Mouse (Mus musculus): ENCODE measurements around the gene Bhlhe40. TPM values are rescaled to one million over a fixed set of nuclear protein-coding genes. Genes with fewer than 3 reads are reported as not detected.

Bhlhe40 gene
- polyA plus RNA-seq, 1 experiment from 2014 or later, result 2.8 TPM

DNA sequence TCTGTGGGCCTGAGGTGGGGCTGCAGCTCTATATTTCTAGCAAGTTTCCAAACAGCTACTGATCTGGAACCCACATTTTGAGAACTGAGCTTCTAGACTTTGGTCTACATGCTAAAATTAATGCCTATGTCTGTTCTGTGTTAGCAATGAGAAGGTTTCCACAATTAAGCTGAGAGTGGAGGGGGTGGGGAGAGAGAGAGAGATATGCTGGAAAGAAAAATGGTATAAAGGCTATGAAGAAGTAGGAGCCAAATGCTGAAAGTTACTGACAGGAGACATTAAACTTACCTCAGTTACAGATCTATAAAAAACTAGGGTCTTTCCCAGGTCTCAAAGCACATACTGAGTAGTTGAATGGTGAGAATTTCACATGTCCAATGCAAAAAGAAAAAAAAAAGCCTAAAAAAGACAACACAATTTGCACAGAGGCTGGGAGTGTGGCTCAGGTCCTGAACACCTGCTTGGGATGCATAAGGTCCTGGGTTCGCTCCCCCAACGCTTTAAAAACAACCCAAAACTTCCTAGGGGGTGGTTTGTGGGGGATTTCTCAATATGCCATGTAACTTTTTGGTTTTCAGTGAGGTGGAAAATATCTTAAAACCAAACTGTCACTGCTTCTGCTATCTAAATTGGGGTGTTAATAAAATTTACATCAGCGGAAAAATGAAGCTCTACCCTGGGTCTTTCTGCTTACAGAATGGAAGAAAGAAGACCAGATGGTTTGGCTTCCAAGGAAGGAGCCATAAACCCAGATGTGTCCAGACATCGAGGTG, 50.9 kb downstream of the Bhlhe40 start:
- H3K27ac ChIP-seq (replicated peaks), result no peak overlapping the region
- no peaks in the 10 kb centered on the region for H3K9me3 ChIP-seq
- WGBS, result 86% methylated on average over 4 of the region's 4 CpGs
- H3K4me1 ChIP-seq, result peaks cover 10% of the 10 kb centered on the region
- peaks cover 17% of the 10 kb centered on the region; the same call in 1 of the 2 replicates for H3K27me3 ChIP-seq
- ATAC-seq (ENCODE audit: low FRiP score, low read depth), result no peak
- H3K4me3 ChIP-seq, result no peak overlapping the region
- no peak overlapping the region for H3K4me2 ChIP-seq (replicated peaks)
- no peak overlapping the region for H3K9ac ChIP-seq (replicated peaks)
- no peaks in the 10 kb centered on the region for H3K36me3 ChIP-seq

DNA sequence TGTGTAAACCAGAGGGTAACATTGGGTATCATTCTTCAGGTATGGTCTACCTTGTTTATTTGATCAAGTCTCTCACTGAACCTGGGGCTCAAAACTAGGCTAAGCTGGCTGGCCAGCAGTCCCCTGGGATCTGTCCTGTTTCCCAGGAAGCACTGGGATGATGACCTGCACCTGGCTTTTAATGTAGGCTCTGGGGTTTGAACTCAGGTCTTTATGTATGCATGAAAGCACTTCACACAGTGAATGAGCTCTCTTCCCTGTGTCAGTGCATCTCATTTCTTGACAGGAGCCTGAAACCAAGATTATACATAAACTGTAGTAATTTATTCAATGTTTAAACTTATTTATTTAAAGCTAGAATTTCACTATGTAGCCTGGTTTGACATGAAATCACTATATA, 51.7 kb downstream of the Bhlhe40 start:
- ATAC-seq (ENCODE audit: low FRiP score, low read depth), result no peak
- Histone ChIP-seq H3K4me2 (replicated peaks) (no peak overlapping the region), H3K36me3 (no peaks in the 10 kb centered on the region), H3K4me1 (peaks cover 10% of the 10 kb centered on the region), H3K9ac (replicated peaks) (no peak overlapping the region), H3K9me3 (no peaks in the 10 kb centered on the region), H3K27ac (replicated peaks) (no peak overlapping the region), H3K27me3 (peaks cover 17% of the 10 kb centered on the region; the same call in 1 of the 2 replicates), H3K4me3 (no peak overlapping the region)

DNA sequence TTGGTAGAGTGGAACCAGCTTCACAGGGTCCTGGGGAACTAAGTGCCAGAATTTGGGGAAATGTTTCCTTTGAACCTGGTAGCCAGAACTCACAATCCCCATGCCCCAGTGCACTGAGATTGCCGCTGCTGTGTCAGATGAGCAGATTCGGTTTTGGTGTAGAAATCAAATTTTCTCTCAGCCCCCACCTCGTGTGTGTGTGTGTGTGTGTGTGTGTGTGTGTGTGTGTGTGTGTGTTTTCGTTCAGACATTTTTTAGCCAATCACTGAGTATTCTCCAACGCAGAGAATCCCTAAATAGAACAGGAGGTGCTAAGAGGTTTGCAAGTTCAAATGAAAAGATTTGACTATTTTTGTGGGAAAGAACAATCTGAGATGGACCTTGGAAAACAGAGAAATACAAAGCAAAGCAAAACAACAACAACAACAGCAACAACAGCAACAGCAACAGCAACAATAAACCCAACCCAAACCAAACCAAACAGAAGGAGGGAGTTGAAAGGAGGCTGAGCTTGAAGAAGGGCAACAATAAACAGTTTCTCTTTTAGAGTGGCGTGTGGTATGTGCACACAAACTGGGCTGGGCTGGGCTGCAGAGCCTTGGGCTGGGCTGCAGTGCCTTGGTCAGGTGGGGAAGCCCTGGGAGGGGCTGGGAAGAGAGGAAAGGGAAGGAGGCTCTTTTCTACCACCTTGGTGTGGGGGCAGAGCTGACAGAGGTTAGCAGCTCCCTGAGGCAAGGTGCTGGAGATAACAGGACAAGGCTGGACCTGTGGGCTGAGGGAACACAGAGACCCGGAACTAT, 52.9 kb downstream of the Bhlhe40 start:
- Histone ChIP-seq H3K9me3 (no peaks in the 10 kb centered on the region), H3K27me3 (peaks cover 9% of the 10 kb centered on the region; the same call in 1 of the 2 replicates), H3K4me1 (peaks cover 10% of the 10 kb centered on the region), H3K4me2 (replicated peaks) (no peak overlapping the region), H3K27ac (replicated peaks) (no peak overlapping the region), H3K36me3 (no peaks in the 10 kb centered on the region), H3K4me3 (no peak overlapping the region), H3K9ac (replicated peaks) (no peak overlapping the region)
- whole genome bisulfite sequencing, result 71% methylated on average over 7 of the region's 7 CpGs
- no peak for ATAC-seq (ENCODE audit: low FRiP score, low read depth)

Other genes starting within 250 kb of the Bhlhe40 start
- gene Arl8b, start 122.5 kb downstream of the Bhlhe40 start, polyA plus RNA-seq (2016; fragmentation: Nextera tagmentation; extraction: Ambion mirVana), result 74.2 and 75.5 TPM in 2 replicates
- gene Edem1, start 168.0 kb downstream of the Bhlhe40 start, polyA plus RNA-seq (2016; fragmentation: Nextera tagmentation; extraction: Ambion mirVana), result 15.0 and 19.8 TPM in 2 replicates